Mouse (Mus musculus) hindbrain, embryonic 12.5 days (tissue): ENCODE results near the gene Ppp2r3d. TPM values are rescaled to one million over a fixed set of nuclear protein-coding genes. Genes with fewer than 3 reads are reported as not detected.

Experiments
- ATAC-seq: fragments of 200-750 bp; cut with Nextera tagmentation; 2 replicates; pipeline ENCODE4 v1.8.0; 2017; ENCODE audit warnings: moderate TSS enrichment; ENCODE audit not compliant: low FRiP score
- H3K27ac ChIP-seq: fragments of 300-500 bp; sonication (generic); 2 replicates; pipeline ENCODE4 v1.5.1; 2016; ENCODE audit warnings: mild to moderate bottlenecking
- H3K27me3 ChIP-seq: fragments of 300-500 bp; sonication (generic); 2 replicates; pipeline ENCODE4 v1.6.1; 2016; ENCODE audit warnings: mild to moderate bottlenecking
- H3K36me3 ChIP-seq: fragments of 300-500 bp; sonication (generic); 2 replicates; pipeline ENCODE4 v1.6.1; 2016; ENCODE audit warnings: mild to moderate bottlenecking
- H3K4me1 ChIP-seq: fragments of 300-500 bp; sonication (generic); 2 replicates; pipeline ENCODE4 v1.6.1; 2016
- H3K4me2 ChIP-seq: fragments of 300-500 bp; sonication (generic); replicated peaks from 2 replicates; pipeline ENCODE4 v1.6.1; 2016; ENCODE audit warnings: mild to moderate bottlenecking
- H3K4me3 ChIP-seq: fragments of 300-500 bp; sonication (generic); 2 replicates; pipeline ENCODE4 v1.5.1; 2016; ENCODE audit warnings: mild to moderate bottlenecking
- H3K9ac ChIP-seq: fragments of 300-500 bp; sonication (generic); 2 replicates; pipeline ENCODE4 v1.6.1; 2016; ENCODE audit warnings: mild to moderate bottlenecking, moderate library complexity
- H3K9me3 ChIP-seq: fragments of 300-500 bp; sonication (generic); replicated peaks from 2 replicates; pipeline ENCODE4 v1.6.1; 2016; ENCODE audit warnings: mild to moderate bottlenecking
- WGBS: fragments of 180-500 bp; shearing (Covaris S2); methylation state at CpG from one replicate; pipeline ENCODE4 v1.1.7; 2016; 5-methylcytosine and 5-hydroxymethylcytosine counted together
- polyA plus RNA-seq: library from polyadenylated mRNA; unstranded; fragments of >200 nt; fragmentation: Nextera tagmentation; extraction: Ambion mirVana; gene quantifications from 2 replicates; pipeline ENCODE4 v1.2.1, GENCODE M21; 2016

Ppp2r3d gene
- polyA plus RNA-seq, 1 experiment from 2014 or later, result 188 TPM

DNA sequence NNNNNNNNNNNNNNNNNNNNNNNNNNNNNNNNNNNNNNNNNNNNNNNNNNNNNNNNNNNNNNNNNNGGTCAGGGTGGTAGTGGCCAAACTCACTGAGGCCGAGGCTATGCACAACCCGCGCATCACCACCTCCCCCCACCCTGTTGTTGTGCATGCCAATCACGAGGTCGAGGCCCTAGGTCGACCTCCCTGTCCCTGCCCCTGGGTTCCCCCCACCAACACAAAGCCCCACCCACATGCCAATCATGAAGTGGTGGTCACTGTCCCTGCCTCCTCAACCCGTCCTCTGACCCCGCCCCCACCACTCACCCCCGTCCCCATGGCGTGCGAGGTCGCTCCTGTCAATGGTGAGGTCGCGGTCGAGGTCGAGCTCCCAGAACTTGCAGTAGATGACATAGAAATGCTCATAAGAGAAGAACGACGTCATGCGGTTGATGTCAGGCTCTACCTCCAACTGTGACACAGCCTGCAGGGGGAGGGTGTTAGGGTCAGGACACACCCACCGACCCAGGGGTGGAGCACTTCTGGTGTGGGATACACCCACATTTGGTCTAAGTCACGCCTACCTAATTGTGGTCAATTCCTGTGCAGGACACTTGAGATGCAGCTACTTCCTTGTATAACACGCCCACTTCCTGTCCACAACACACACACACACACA, 37.9 kb downstream of the Ppp2r3d start:
- no peak for ATAC-seq
- H3K9me3 ChIP-seq, result peaks cover 34% of the 10 kb centered on the region
- 95% methylated on average over 21 of the region's 22 CpGs for WGBS
- no peak overlapping the region for H3K27ac ChIP-seq
- no peak overlapping the region for H3K4me2 ChIP-seq
- no peaks in the 10 kb centered on the region for H3K4me1 ChIP-seq
- H3K9ac ChIP-seq, result no peak overlapping the region
- no peak overlapping the region for H3K4me3 ChIP-seq
- H3K36me3 ChIP-seq, result peaks cover 37% of the 10 kb centered on the region
- H3K27me3 ChIP-seq, result no peaks in the 10 kb centered on the region

DNA sequence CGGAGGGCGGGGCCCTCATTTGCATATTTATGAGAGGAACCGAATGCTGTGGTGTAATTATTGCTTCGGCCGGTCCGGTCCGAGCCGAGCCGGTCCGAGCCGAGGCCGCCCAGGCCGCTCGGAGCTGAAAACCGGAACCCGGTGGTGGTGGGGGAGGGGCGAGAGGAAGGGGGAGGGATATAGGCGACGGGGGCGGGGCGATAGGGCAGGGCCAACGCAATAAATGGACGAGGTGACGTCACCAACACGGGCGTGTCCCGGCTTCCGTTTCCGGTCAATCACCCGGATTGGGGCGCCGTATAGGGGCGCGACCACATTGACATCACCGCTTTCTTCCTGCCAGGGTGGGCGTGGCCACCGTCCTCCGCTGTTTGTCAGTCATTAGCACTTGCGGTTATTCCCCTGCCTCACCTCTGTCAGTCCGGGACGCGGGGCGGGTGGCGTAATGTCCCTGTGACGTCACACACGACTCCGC, 51.2 kb downstream of the Ppp2r3d start:
- peak; percentile 57 for ATAC-seq
- Histone ChIP-seq H3K4me2 (peak overlapping the region; percentile 62), H3K4me1 (0 out of 2 replicates have a peak, but pooled peaks cover 3% of the 10 kb centered on the region), H3K9me3 (no peaks in the 10 kb centered on the region), H3K27ac (peak overlapping the region; percentile 96), H3K27me3 (peaks cover 5% of the 10 kb centered on the region), H3K4me3 (peak overlapping the region; percentile 77), H3K36me3 (no peaks in the 10 kb centered on the region), H3K9ac (peak overlapping the region; percentile 63)
- WGBS, result under 1% methylated on average over 44 of the region's 47 CpGs

- H3K4me2 ChIP-seq, result peak overlapping the region; percentile 62
- H3K9ac ChIP-seq, result peak overlapping the region; percentile 74; the same call in 1 of the 2 replicates
- peak overlapping the region; percentile 96 for H3K27ac ChIP-seq
- no peaks in the 10 kb centered on the region for H3K9me3 ChIP-seq
- H3K4me1 ChIP-seq, result 0 out of 2 replicates have a peak, but pooled peaks cover 3% of the 10 kb centered on the region
- peaks cover 5% of the 10 kb centered on the region for H3K27me3 ChIP-seq
- under 1% methylated on average over 48 of the region's 48 CpGs for WGBS
- peak; percentile 84 for ATAC-seq
- peak overlapping the region; percentile 77 for H3K4me3 ChIP-seq
- H3K36me3 ChIP-seq, result no peaks in the 10 kb centered on the region
Measured at GRCm38 (mm10) chr9:124424542-124425410, 51.9 kb downstream of the Ppp2r3d start.

GRCm38 (mm10) chr9:124424292-124424541, 52.5 kb downstream of the Ppp2r3d start:
- ATAC-seq, result peak; percentile 36
- peak overlapping the region; percentile 74 for H3K9ac ChIP-seq
- H3K36me3 ChIP-seq, result no peaks in the 10 kb centered on the region
- H3K27me3 ChIP-seq, result peaks cover 5% of the 10 kb centered on the region
- WGBS, result under 1% methylated on average over 27 of the region's 27 CpGs
- peak overlapping the region; percentile 62 for H3K4me2 ChIP-seq
- 0 out of 2 replicates have a peak, but pooled peaks cover 3% of the 10 kb centered on the region for H3K4me1 ChIP-seq
- no peaks in the 10 kb centered on the region for H3K9me3 ChIP-seq
- H3K4me3 ChIP-seq, result peak overlapping the region; percentile 77
- peak overlapping the region; percentile 96 for H3K27ac ChIP-seq

DNA sequence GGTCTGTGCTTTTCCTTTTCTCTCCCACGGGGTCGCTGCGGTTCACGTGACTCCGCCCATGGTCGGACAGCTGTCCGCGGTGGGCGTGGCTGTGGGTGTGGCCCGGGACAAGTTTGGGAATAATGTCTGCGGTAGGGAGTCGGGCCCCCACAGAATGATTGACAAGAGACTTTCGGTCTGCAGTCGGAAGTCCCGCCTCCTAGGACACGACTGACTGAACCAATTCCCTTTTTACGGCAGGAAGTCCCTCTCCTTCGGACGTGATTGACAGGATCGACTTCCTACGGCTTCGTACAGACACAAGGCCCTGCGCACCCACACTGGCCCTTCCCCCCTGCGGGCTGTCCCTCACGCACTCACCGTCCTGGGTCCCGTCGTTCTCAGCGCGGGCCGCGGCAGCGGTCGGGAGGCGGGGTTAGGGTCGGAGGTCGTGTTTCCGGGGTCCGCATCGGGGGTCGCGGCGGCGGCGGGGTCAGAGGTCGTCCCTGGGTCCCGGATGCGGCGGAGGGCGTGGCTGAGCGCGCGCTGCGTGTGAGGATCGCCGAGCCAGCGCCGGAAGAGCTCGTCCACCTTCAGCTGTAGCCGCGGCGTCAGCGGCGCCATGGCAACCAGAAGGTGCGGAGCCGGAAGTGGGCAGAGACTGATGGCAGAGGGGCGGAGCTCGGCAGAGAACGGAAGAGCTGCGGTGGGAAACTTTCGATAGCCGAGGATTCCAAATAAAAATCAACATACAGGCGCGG, 53.0 kb downstream of the Ppp2r3d start:
- Histone ChIP-seq H3K4me3 (peak overlapping the region; percentile 77), H3K4me1 (0 out of 2 replicates have a peak, but pooled peaks cover 3% of the 10 kb centered on the region), H3K9me3 (no peaks in the 10 kb centered on the region), H3K27me3 (peaks cover 5% of the 10 kb centered on the region), H3K36me3 (no peaks in the 10 kb centered on the region), H3K27ac (peak overlapping the region; percentile 96), H3K4me2 (peak overlapping the region; percentile 62), H3K9ac (peak overlapping the region; percentile 74)
- under 1% methylated on average over 74 of the region's 74 CpGs for WGBS
- peak; percentile 77 for ATAC-seq

DNA sequence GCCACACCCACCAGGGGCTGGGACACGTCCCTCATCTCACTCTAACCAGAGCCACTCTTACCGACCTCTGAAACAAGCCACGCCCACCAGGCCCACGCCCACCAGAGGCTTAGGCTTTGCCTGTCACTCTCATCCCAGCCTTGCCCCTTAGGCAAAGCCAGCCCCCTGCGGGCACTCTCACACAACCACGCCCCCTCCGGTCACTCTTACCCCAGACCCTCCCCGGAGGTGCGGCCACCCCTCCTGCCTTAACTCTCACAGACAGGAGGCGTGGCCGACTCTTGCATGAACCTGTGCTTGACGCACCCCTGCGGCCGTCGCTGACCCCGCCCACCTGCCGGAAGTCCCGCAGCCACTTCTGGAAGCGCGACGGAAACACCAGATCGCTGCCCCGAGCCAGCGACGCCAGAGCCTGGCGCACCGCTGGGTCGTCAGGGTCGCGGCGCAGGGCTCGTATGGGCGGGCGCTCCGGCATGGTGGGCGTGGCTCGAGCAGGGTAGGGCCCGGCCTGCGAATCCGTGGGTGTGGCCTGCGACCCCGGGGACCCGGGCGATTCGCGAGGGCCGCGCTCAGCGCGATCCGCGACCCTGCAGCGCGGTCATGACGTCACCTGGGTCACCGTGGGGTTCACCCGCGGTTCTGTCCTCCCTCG, 53.7 kb downstream of the Ppp2r3d start:
- peak overlapping the region; percentile 74 for H3K9ac ChIP-seq
- H3K36me3 ChIP-seq, result no peaks in the 10 kb centered on the region
- WGBS, result under 1% methylated on average over 58 of the region's 59 CpGs
- H3K4me3 ChIP-seq, result peak overlapping the region; percentile 77
- H3K27me3 ChIP-seq, result no peaks in the 10 kb centered on the region
- ATAC-seq, result peak; percentile 59
- 0 out of 2 replicates have a peak, but pooled peaks cover 3% of the 10 kb centered on the region for H3K4me1 ChIP-seq
- H3K27ac ChIP-seq, result peak overlapping the region; percentile 96
- peak overlapping the region; percentile 62 for H3K4me2 ChIP-seq
- no peaks in the 10 kb centered on the region for H3K9me3 ChIP-seq

DNA sequence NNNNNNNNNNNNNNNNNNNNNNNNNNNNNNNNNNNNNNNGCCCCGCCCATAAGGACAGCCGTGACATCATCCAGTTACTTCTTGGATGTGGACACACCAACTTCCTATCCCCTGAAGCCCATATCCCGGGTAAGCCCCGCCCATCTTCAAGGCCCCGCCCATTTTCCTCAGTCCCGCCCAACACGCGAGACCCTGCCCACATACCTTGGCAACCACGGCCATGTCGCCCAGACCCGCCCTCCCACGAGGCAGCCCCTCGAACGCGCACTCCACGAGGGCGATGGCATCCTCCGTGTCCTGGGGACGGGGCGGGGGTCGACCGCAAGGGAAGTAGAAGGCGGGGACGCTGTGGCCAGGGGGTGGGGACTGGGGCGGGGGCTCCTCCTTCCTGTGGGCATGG, 54.3 kb downstream of the Ppp2r3d start:
- H3K36me3 ChIP-seq, result no peaks in the 10 kb centered on the region
- peak overlapping the region; percentile 62 for H3K4me2 ChIP-seq
- WGBS, result 3% methylated on average over 21 of the region's 25 CpGs
- peak overlapping the region; percentile 77 for H3K4me3 ChIP-seq
- no peaks in the 10 kb centered on the region for H3K9me3 ChIP-seq
- 0 out of 2 replicates have a peak, but pooled peaks cover 3% of the 10 kb centered on the region for H3K4me1 ChIP-seq
- no peak for ATAC-seq
- H3K27ac ChIP-seq, result peak overlapping the region; percentile 96
- H3K27me3 ChIP-seq, result no peaks in the 10 kb centered on the region
- H3K9ac ChIP-seq, result peak overlapping the region; percentile 74; the same call in 1 of the 2 replicates

DNA sequence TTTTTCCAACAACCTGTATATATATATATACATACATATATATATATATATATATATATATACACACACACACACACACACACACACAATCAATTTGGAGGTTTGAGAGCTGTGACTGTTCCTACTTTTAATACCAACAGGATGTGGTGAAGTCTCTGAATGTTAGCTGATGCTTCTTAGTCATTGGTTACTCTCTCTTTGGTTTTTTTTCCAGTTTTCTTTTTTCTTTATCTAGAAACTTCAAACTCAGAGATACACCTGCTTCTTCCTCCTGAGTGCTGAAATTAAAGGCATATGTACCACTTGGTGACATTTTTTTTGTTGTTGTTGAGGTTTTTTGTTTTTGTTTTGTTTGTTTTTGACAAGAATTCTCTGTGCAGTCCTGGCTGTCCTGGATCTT, 63.8 kb downstream of the Ppp2r3d start:
- Histone ChIP-seq H3K36me3 (no peaks in the 10 kb centered on the region), H3K4me1 (no peaks in the 10 kb centered on the region), H3K27me3 (no peaks in the 10 kb centered on the region), H3K4me2 (no peak overlapping the region), H3K9me3 (no peaks in the 10 kb centered on the region), H3K27ac (no peak overlapping the region), H3K9ac (no peak overlapping the region), H3K4me3 (no peak overlapping the region)
- ATAC-seq, result no peak

DNA sequence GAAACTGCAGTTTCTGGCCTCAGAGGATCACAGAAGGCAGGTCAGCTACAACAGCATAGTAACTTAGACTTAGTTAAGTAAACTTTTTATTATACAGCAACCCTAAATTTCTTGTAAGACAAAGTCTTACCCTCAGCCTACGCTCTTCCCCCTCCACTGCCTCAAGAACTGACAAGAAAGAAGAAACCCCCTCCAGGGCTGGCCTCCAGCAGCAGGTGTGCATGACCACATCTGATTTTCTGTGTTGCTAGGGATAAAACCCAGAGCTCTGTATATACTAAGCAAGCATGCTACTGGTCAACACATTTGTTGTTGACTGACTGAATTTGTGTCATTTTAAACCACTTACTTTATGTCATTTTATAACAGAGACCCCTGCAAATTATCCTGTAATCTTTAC, 65.1 kb downstream of the Ppp2r3d start:
- Histone ChIP-seq H3K27me3 (no peaks in the 10 kb centered on the region), H3K4me2 (no peak overlapping the region), H3K9ac (no peak overlapping the region), H3K9me3 (no peaks in the 10 kb centered on the region), H3K36me3 (no peaks in the 10 kb centered on the region), H3K27ac (no peak overlapping the region), H3K4me1 (no peaks in the 10 kb centered on the region), H3K4me3 (no peak overlapping the region)
- ATAC-seq, result no peak
- WGBS, result 50% methylated on average over 1 of the region's 1 CpGs

DNA sequence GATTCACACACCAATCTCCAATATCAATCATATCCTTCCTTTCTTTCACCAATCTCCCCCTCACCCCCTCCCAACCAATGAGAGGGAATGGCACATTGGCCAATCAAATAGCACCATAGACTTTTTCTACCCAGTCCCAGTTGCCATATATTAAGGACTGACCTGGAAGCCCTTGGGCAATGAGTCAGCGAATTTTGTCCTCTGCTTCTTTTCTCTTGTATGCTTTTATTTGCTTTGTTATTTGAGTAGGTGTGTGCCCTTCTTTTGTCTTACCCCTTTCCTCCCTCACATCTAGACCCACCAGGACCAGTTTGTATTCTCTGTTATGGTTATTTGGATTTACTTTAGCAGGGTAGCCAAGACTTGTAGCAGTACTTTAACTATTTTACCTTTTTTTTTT, 68.1 kb downstream of the Ppp2r3d start:
- Histone ChIP-seq H3K4me1 (no peaks in the 10 kb centered on the region), H3K4me3 (no peak overlapping the region), H3K9me3 (no peaks in the 10 kb centered on the region), H3K4me2 (no peak overlapping the region), H3K27ac (no peak overlapping the region), H3K9ac (no peak overlapping the region), H3K27me3 (no peaks in the 10 kb centered on the region), H3K36me3 (no peaks in the 10 kb centered on the region)
- ATAC-seq, result no peak
- WGBS, result 43% methylated on average over 1 of the region's 1 CpGs
